Mouse (Mus musculus) hindbrain, embryonic 11.5 days (tissue): ENCODE data around the gene Cyyr1. TPM values are rescaled to one million over a fixed set of nuclear protein-coding genes. Genes with fewer than 3 reads are reported as not detected.
"Not testable (repeated sequence)": the region's sequence is repeated elsewhere in the genome, so short reads cannot be mapped to it uniquely, and the experiment has no call there.

ENCODE experiments used
- ATAC-seq: fragments of 200-750 bp; cut with Nextera tagmentation; 2 replicates; pipeline ENCODE4 v1.8.0; 2017; ENCODE audit warnings: mild to moderate bottlenecking, moderate TSS enrichment, moderate library complexity; ENCODE audit not compliant: low FRiP score
- DNase-seq: peaks from one replicate; pipeline ENCODE4 v3.0.0-alpha.2; 2015; ENCODE audit warnings: low spot score
- H3K27ac ChIP-seq: fragments of 300-500 bp; sonication (generic); 2 replicates; pipeline ENCODE4 v1.5.1; 2014; ENCODE audit warnings: mild to moderate bottlenecking, low read depth, low read length
- H3K27me3 ChIP-seq: fragments of 300-500 bp; sonication (generic); 2 replicates; pipeline ENCODE4 v1.6.1; 2014; ENCODE audit warnings: mild to moderate bottlenecking, low read length, moderate library complexity, mixed read lengths; ENCODE audit not compliant: control insufficient read depth, insufficient read depth
- H3K36me3 ChIP-seq: fragments of 300-500 bp; sonication (generic); 2 replicates; pipeline ENCODE4 v1.6.1; 2014; ENCODE audit warnings: mild to moderate bottlenecking, low read length, moderate library complexity, mixed read lengths; ENCODE audit not compliant: control insufficient read depth, insufficient read depth
- H3K4me1 ChIP-seq: fragments of 300-500 bp; sonication (generic); replicated peaks from 2 replicates; pipeline ENCODE4 v1.6.1; 2014; ENCODE audit warnings: low read length, mixed read lengths; ENCODE audit not compliant: control insufficient read depth, insufficient read depth
- H3K4me2 ChIP-seq: fragments of 300-500 bp; sonication (generic); replicated peaks from 2 replicates; pipeline ENCODE4 v1.6.1; 2014; ENCODE audit warnings: mild to moderate bottlenecking, low read depth, low read length
- H3K4me3 ChIP-seq: fragments of 300-500 bp; sonication (generic); 2 replicates; pipeline ENCODE4 v1.5.1; 2014; ENCODE audit warnings: low read depth, low read length
- H3K9ac ChIP-seq: fragments of 300-500 bp; sonication (generic); 2 replicates; pipeline ENCODE4 v1.6.1; 2014; ENCODE audit warnings: low read depth, low read length
- H3K9me3 ChIP-seq: fragments of 300-500 bp; sonication (generic); 2 replicates; pipeline ENCODE4 v1.6.1; 2016; ENCODE audit warnings: low read length; ENCODE audit not compliant: control insufficient read depth
- WGBS: fragments of 180-500 bp; shearing (Covaris S2); extraction: QIAGEN DNeasy Blood & Tissue Kit; methylation state at CpG from one replicate; pipeline ENCODE4 v1.1.7; 2014; 5-methylcytosine and 5-hydroxymethylcytosine counted together
- polyA plus RNA-seq: library from polyadenylated mRNA; unstranded; fragments of >200 nt; fragmentation: Nextera tagmentation; extraction: Ambion mirVana; gene quantifications from 2 replicates; pipeline ENCODE4 v1.2.1, GENCODE M21; 2014

Gene Cyyr1
- 3.6 and 6.2 TPM in 2 replicates for polyA plus RNA-seq

GRCm38 (mm10) chr16:85553297-85553696, at the start of gene Cyyr1:
Gene Cyyr1, minus strand, starts transcription at chr16:85553397.
- DNase-seq, H3K27me3 ChIP-seq, H3K4me1 ChIP-seq, H3K36me3 ChIP-seq, H3K4me2 ChIP-seq, ATAC-seq, H3K27ac ChIP-seq, H3K9me3 ChIP-seq, H3K4me3 ChIP-seq, H3K9ac ChIP-seq: not testable (repeated sequence)
- WGBS: 67% methylated on average over 5 of the region's 13 CpGs

- H3K4me1 ChIP-seq: no peaks in the 10 kb centered on the region
- DNase-seq (peak; percentile 13), ATAC-seq (no peak)
- H3K9me3 ChIP-seq: no peaks in the 10 kb centered on the region
- H3K4me2 ChIP-seq: no peak overlapping the region
- H3K9ac ChIP-seq: no peak overlapping the region
- no peak overlapping the region for H3K4me3 ChIP-seq
- no peaks in the 10 kb centered on the region for H3K27me3 ChIP-seq
- WGBS: 70% methylated on average over 7 of the region's 7 CpGs
- no peak overlapping the region for H3K27ac ChIP-seq
- no peaks in the 10 kb centered on the region for H3K36me3 ChIP-seq
These were observed 35.6 kb upstream of the Cyyr1 start for GRCm38 (mm10) chr16:85588844-85589243.

GRCm38 (mm10) chr16:85587573-85588226, 34.5 kb upstream of the Cyyr1 start:
- WGBS: 83% methylated on average over 4 of the region's 4 CpGs
- ATAC-seq (no peak), DNase-seq (no peak)
- Histone ChIP-seq H3K9ac (no peak overlapping the region), H3K27ac (no peak overlapping the region), H3K4me3 (no peak overlapping the region), H3K9me3 (no peaks in the 10 kb centered on the region), H3K27me3 (no peaks in the 10 kb centered on the region), H3K36me3 (no peaks in the 10 kb centered on the region), H3K4me1 (no peaks in the 10 kb centered on the region), H3K4me2 (no peak overlapping the region)

GRCm38 (mm10) chr16:85566474-85566873, 13.3 kb upstream of the Cyyr1 start:
- no peak overlapping the region for H3K27ac ChIP-seq

GRCm38 (mm10) chr16:85553838-85554237, 641 bp upstream of the Cyyr1 start:
- Histone ChIP-seq H3K27ac (no peak overlapping the region), H3K9me3 (no peaks in the 10 kb centered on the region), H3K4me3 (no peak overlapping the region), H3K4me2 (no peak overlapping the region), H3K36me3 (no peaks in the 10 kb centered on the region), H3K27me3 (no peaks in the 10 kb centered on the region), H3K9ac (no peak overlapping the region), H3K4me1 (no peaks in the 10 kb centered on the region)
- ATAC-seq (no peak), DNase-seq (no peak)
- 29% methylated on average over 8 of the region's 8 CpGs for WGBS

More at GRCm38 (mm10) chr16:85566474-85566873, 13.3 kb upstream of the Cyyr1 start:
- no peak for DNase-seq
- no peak overlapping the region for H3K9ac ChIP-seq
- no peaks in the 10 kb centered on the region for H3K4me1 ChIP-seq
- ATAC-seq: no peak
- no peaks in the 10 kb centered on the region for H3K27me3 ChIP-seq
- no peaks in the 10 kb centered on the region for H3K9me3 ChIP-seq
- no peak overlapping the region for H3K4me3 ChIP-seq
- no peak overlapping the region for H3K4me2 ChIP-seq
- 82% methylated on average over 5 of the region's 5 CpGs for WGBS
- H3K36me3 ChIP-seq: no peaks in the 10 kb centered on the region

GRCm38 (mm10) chr16:85551976-85552375, 1.2 kb downstream of the Cyyr1 start:
- H3K4me2 ChIP-seq: not testable (repeated sequence)
- WGBS: 100% methylated on average over 1 of the region's 11 CpGs

GRCm38 (mm10) chr16:85549971-85550567, 3.1 kb downstream of the Cyyr1 start:
- H3K27ac ChIP-seq: peak overlapping the region; percentile 30; the same call in 1 of the 2 replicates
- no peaks in the 10 kb centered on the region for H3K9me3 ChIP-seq
- H3K4me3 ChIP-seq: peak overlapping the region; percentile 39
- peak overlapping the region; percentile 66 for H3K4me2 ChIP-seq
- ATAC-seq: peak; percentile 73
- H3K9ac ChIP-seq: peak overlapping the region; percentile 61
- peak; percentile 56 for DNase-seq
- H3K27me3 ChIP-seq: no peaks in the 10 kb centered on the region
- WGBS: under 1% methylated on average over 25 of the region's 25 CpGs
- no peaks in the 10 kb centered on the region for H3K36me3 ChIP-seq
- no peaks in the 10 kb centered on the region for H3K4me1 ChIP-seq

More at GRCm38 (mm10) chr16:85551976-85552375, 1.2 kb downstream of the Cyyr1 start:
- not testable (repeated sequence) for H3K4me3 ChIP-seq, H3K9ac ChIP-seq, H3K27ac ChIP-seq, ATAC-seq, H3K9me3 ChIP-seq, DNase-seq, H3K36me3 ChIP-seq, H3K27me3 ChIP-seq, H3K4me1 ChIP-seq

- Histone ChIP-seq H3K9ac (no peak overlapping the region), H3K36me3 (no peaks in the 10 kb centered on the region), H3K4me2 (no peak overlapping the region), H3K9me3 (no peaks in the 10 kb centered on the region), H3K27ac (no peak overlapping the region), H3K4me1 (no peaks in the 10 kb centered on the region), H3K4me3 (no peak overlapping the region), H3K27me3 (no peaks in the 10 kb centered on the region)
- DNase-seq (no peak), ATAC-seq (no peak)
- WGBS: 78% methylated on average over 6 of the region's 6 CpGs
These were observed 6.7 kb downstream of the Cyyr1 start for GRCm38 (mm10) chr16:85546519-85546918.
